Mouse (Mus musculus): Measurements from ENCODE around the gene Atraid. TPM values are rescaled to one million over a fixed set of nuclear protein-coding genes. Genes with fewer than 3 reads are reported as not detected.
"Not testable (repeated sequence)": the region's sequence is repeated elsewhere in the genome, so short reads cannot be mapped to it uniquely, and the experiment has no call there.

Gene Atraid
- polyA plus RNA-seq, 1 experiment from 2014 or later = 200 TPM

GRCm38 (mm10) chr5:31022690-31023089 lies 25.4 kb upstream of the Atraid start:
- no peaks in the 10 kb centered on the region for H3K36me3 ChIP-seq (ENCODE audit: control insufficient read depth, insufficient read depth, low read length)

GRCm38 (mm10) chr5:31023254-31023653 lies 24.9 kb upstream of the Atraid start:
- no peak overlapping the region for H3K4me2 ChIP-seq (ENCODE audit: low read length)
- H3K4me3 ChIP-seq (ENCODE audit: low read depth, low read length) = no peak overlapping the region
- no peak overlapping the region for H3K27ac ChIP-seq (ENCODE audit: low read depth, low read length)
- no peak overlapping the region for H3K9ac ChIP-seq (ENCODE audit: low read length)
- ATAC-seq (no peak), DNase-seq (ENCODE audit: low spot score) (no peak)
- WGBS = 4% methylated on average over 4 of the region's 4 CpGs
- H3K9me3 ChIP-seq (replicated peaks; ENCODE audit: control insufficient read depth, low read length) = no peaks in the 10 kb centered on the region
- no peaks in the 10 kb centered on the region for H3K4me1 ChIP-seq (ENCODE audit: control insufficient read depth, insufficient read depth, low read length)
- H3K27me3 ChIP-seq (replicated peaks; ENCODE audit: control insufficient read depth, insufficient read depth, low read length) = no peaks in the 10 kb centered on the region
- no peaks in the 10 kb centered on the region for H3K36me3 ChIP-seq (ENCODE audit: control insufficient read depth, insufficient read depth, low read length)

More at GRCm38 (mm10) chr5:31022690-31023089, 25.4 kb upstream of the Atraid start:
- Histone ChIP-seq H3K27me3 (replicated peaks; ENCODE audit: control insufficient read depth, insufficient read depth, low read length) (no peaks in the 10 kb centered on the region), H3K4me2 (ENCODE audit: low read length) (no peak overlapping the region), H3K4me3 (ENCODE audit: low read depth, low read length) (no peak overlapping the region), H3K4me1 (ENCODE audit: control insufficient read depth, insufficient read depth, low read length) (no peaks in the 10 kb centered on the region), H3K9me3 (replicated peaks; ENCODE audit: control insufficient read depth, low read length) (no peaks in the 10 kb centered on the region), H3K9ac (ENCODE audit: low read length) (no peak overlapping the region), H3K27ac (ENCODE audit: low read depth, low read length) (no peak overlapping the region)
- no peak for DNase-seq (ENCODE audit: low spot score)
- ATAC-seq = no peak
- 14% methylated on average over 1 of the region's 1 CpGs for WGBS

- no peak overlapping the region for H3K4me2 ChIP-seq (ENCODE audit: low read length)
- no peak overlapping the region for H3K27ac ChIP-seq (ENCODE audit: low read depth, low read length)
- H3K9me3 ChIP-seq (replicated peaks; ENCODE audit: control insufficient read depth, low read length) = no peaks in the 10 kb centered on the region
- DNase-seq (ENCODE audit: low spot score) (no peak), ATAC-seq (no peak)
- H3K36me3 ChIP-seq (ENCODE audit: control insufficient read depth, insufficient read depth, low read length) = no peaks in the 10 kb centered on the region
- no peaks in the 10 kb centered on the region for H3K4me1 ChIP-seq (ENCODE audit: control insufficient read depth, insufficient read depth, low read length)
- no peak overlapping the region for H3K9ac ChIP-seq (ENCODE audit: low read length)
- H3K27me3 ChIP-seq (replicated peaks; ENCODE audit: control insufficient read depth, insufficient read depth, low read length) = no peaks in the 10 kb centered on the region
- no peak overlapping the region for H3K4me3 ChIP-seq (ENCODE audit: low read depth, low read length)
Observed at GRCm38 (mm10) chr5:31024641-31025040, 23.5 kb upstream of the Atraid start.

- Histone ChIP-seq H3K4me1 (ENCODE audit: control insufficient read depth, insufficient read depth, low read length) (no peaks in the 10 kb centered on the region), H3K36me3 (ENCODE audit: control insufficient read depth, insufficient read depth, low read length) (peaks cover 3% of the 10 kb centered on the region; the same call in 1 of the 2 replicates), H3K27me3 (replicated peaks; ENCODE audit: control insufficient read depth, insufficient read depth, low read length) (no peaks in the 10 kb centered on the region), H3K9ac (ENCODE audit: low read length) (no peak overlapping the region), H3K9me3 (replicated peaks; ENCODE audit: control insufficient read depth, low read length) (no peaks in the 10 kb centered on the region), H3K27ac (ENCODE audit: low read depth, low read length) (no peak overlapping the region), H3K4me3 (ENCODE audit: low read depth, low read length) (no peak overlapping the region), H3K4me2 (ENCODE audit: low read length) (no peak overlapping the region)
- WGBS = 94% methylated on average over 4 of the region's 4 CpGs
- no peak for ATAC-seq
- DNase-seq (ENCODE audit: low spot score) = no peak
Observed at GRCm38 (mm10) chr5:31030926-31031325, 17.2 kb upstream of the Atraid start.

- Histone ChIP-seq H3K9ac (ENCODE audit: low read length) (no peak overlapping the region), H3K27me3 (replicated peaks; ENCODE audit: control insufficient read depth, insufficient read depth, low read length) (no peaks in the 10 kb centered on the region), H3K9me3 (replicated peaks; ENCODE audit: control insufficient read depth, low read length) (no peaks in the 10 kb centered on the region), H3K4me2 (ENCODE audit: low read length) (no peak overlapping the region), H3K4me1 (ENCODE audit: control insufficient read depth, insufficient read depth, low read length) (no peaks in the 10 kb centered on the region), H3K36me3 (ENCODE audit: control insufficient read depth, insufficient read depth, low read length) (peaks cover 7% of the 10 kb centered on the region), H3K4me3 (ENCODE audit: low read depth, low read length) (no peak overlapping the region), H3K27ac (ENCODE audit: low read depth, low read length) (no peak overlapping the region)
- no peak for ATAC-seq
- DNase-seq (ENCODE audit: low spot score) = no peak
- WGBS = 88% methylated on average over 8 of the region's 8 CpGs
Observed at GRCm38 (mm10) chr5:31031508-31031907, 16.6 kb upstream of the Atraid start.

- WGBS = 90% methylated on average over 6 of the region's 6 CpGs
- H3K9me3 ChIP-seq (replicated peaks; ENCODE audit: control insufficient read depth, low read length) = no peaks in the 10 kb centered on the region
- no peaks in the 10 kb centered on the region for H3K27me3 ChIP-seq (replicated peaks; ENCODE audit: control insufficient read depth, insufficient read depth, low read length)
- peaks cover 37% of the 10 kb centered on the region for H3K36me3 ChIP-seq (ENCODE audit: control insufficient read depth, insufficient read depth, low read length)
- ATAC-seq = no peak
- no peaks in the 10 kb centered on the region for H3K4me1 ChIP-seq (ENCODE audit: control insufficient read depth, insufficient read depth, low read length)
- H3K27ac ChIP-seq (ENCODE audit: low read depth, low read length) = no peak overlapping the region
- no peak for DNase-seq (ENCODE audit: low spot score)
- no peak overlapping the region for H3K4me2 ChIP-seq (ENCODE audit: low read length)
- H3K9ac ChIP-seq (ENCODE audit: low read length) = no peak overlapping the region
- H3K4me3 ChIP-seq (ENCODE audit: low read depth, low read length) = no peak overlapping the region
Observed at GRCm38 (mm10) chr5:31034669-31035068, 13.4 kb upstream of the Atraid start.

- not testable (repeated sequence) for H3K9ac ChIP-seq (ENCODE audit: low read length); H3K27ac ChIP-seq (ENCODE audit: low read depth, low read length); H3K4me2 ChIP-seq (ENCODE audit: low read length); H3K9me3 ChIP-seq (replicated peaks; ENCODE audit: control insufficient read depth, low read length); H3K4me1 ChIP-seq (ENCODE audit: control insufficient read depth, insufficient read depth, low read length); ATAC-seq; DNase-seq (ENCODE audit: low spot score); H3K27me3 ChIP-seq (replicated peaks; ENCODE audit: control insufficient read depth, insufficient read depth, low read length); H3K4me3 ChIP-seq (ENCODE audit: low read depth, low read length)
- 93% methylated on average over 11 of the region's 11 CpGs for WGBS
- H3K36me3 ChIP-seq (ENCODE audit: control insufficient read depth, insufficient read depth, low read length) = peaks cover 52% of the 10 kb centered on the region
Observed at GRCm38 (mm10) chr5:31036556-31036955, 11.6 kb upstream of the Atraid start.

- Histone ChIP-seq H3K4me1 (ENCODE audit: control insufficient read depth, insufficient read depth, low read length) (no peaks in the 10 kb centered on the region), H3K9me3 (replicated peaks; ENCODE audit: control insufficient read depth, low read length) (no peaks in the 10 kb centered on the region), H3K27ac (ENCODE audit: low read depth, low read length) (no peak overlapping the region), H3K27me3 (replicated peaks; ENCODE audit: control insufficient read depth, insufficient read depth, low read length) (no peaks in the 10 kb centered on the region), H3K9ac (ENCODE audit: low read length) (no peak overlapping the region), H3K4me3 (ENCODE audit: low read depth, low read length) (no peak overlapping the region), H3K4me2 (ENCODE audit: low read length) (no peak overlapping the region), H3K36me3 (ENCODE audit: control insufficient read depth, insufficient read depth, low read length) (peaks cover 65% of the 10 kb centered on the region)
- DNase-seq (ENCODE audit: low spot score) = no peak
- ATAC-seq = no peak
- WGBS = 91% methylated on average over 7 of the region's 7 CpGs
Observed at GRCm38 (mm10) chr5:31038171-31038845, 9.8 kb upstream of the Atraid start.

GRCm38 (mm10) chr5:31046416-31046815 lies 1.7 kb upstream of the Atraid start:
- DNase-seq (ENCODE audit: low spot score) = no peak
- 92% methylated on average over 6 of the region's 6 CpGs for WGBS
- ATAC-seq = no peak
- no peak overlapping the region for H3K9ac ChIP-seq (ENCODE audit: low read length)
- no peaks in the 10 kb centered on the region for H3K9me3 ChIP-seq (replicated peaks; ENCODE audit: control insufficient read depth, low read length)
- H3K27me3 ChIP-seq (replicated peaks; ENCODE audit: control insufficient read depth, insufficient read depth, low read length) = no peaks in the 10 kb centered on the region
- H3K27ac ChIP-seq (ENCODE audit: low read depth, low read length) = no peak overlapping the region
- no peak overlapping the region for H3K4me3 ChIP-seq (ENCODE audit: low read depth, low read length)
- H3K4me1 ChIP-seq (ENCODE audit: control insufficient read depth, insufficient read depth, low read length) = no peaks in the 10 kb centered on the region
- no peak overlapping the region for H3K4me2 ChIP-seq (ENCODE audit: low read length)
- H3K36me3 ChIP-seq (ENCODE audit: control insufficient read depth, insufficient read depth, low read length) = peaks cover 29% of the 10 kb centered on the region
